30 mouse cellular contexts compared by ENCODE assay signal in genomic region chr16:19387984-19388383, GRCm38 (mm10). TPM values are rescaled to one million over a fixed set of nuclear protein-coding genes. Genes with fewer than 3 reads are reported as not detected.
"Had no signal": no experiment of that assay in that cellular context is flagged by ENCODE, and none has a peak within 500 bp of the region (broad histone marks: within the 10 kb centered on the region; RNA-seq: fewer than 3 reads in every experiment).

No protein-coding gene starts in this region.

- ATAC-seq: liver, postnatal 0 days; lung, postnatal 0 days; midbrain, embryonic 16.5 days had no signal

- DNase-seq: kidney, adult 2 months; kidney, postnatal 14 days; kidney, postnatal 4 days; layer of hippocampus, postnatal 36 days; left cerebral cortex, postnatal 4 days; liver, postnatal 0 days; lung, embryonic 14.5 days; right cerebral cortex, adult 18-20 months; right cerebral cortex, postnatal 14 days; right cerebral cortex, postnatal 4 days; thymus, postnatal 25 days had no signal

- H3K4me2 ChIP-seq: kidney, embryonic 15.5 days; limb, embryonic 12.5 days; limb, embryonic 15.5 days; liver, embryonic 11.5 days; lung, embryonic 14.5 days; midbrain, embryonic 12.5 days; stomach, embryonic 15.5 days had no signal

- H3K9ac ChIP-seq: kidney, embryonic 15.5 days; limb, embryonic 12.5 days; limb, embryonic 15.5 days; liver, embryonic 14.5 days; liver, postnatal 0 days; lung, embryonic 14.5 days; midbrain, embryonic 12.5 days; stomach, embryonic 15.5 days had no signal

- H3K27ac ChIP-seq: kidney, embryonic 15.5 days; left cerebral cortex, adult 2 months; limb, embryonic 12.5 days; limb, embryonic 15.5 days; liver, embryonic 14.5 days; macrophage; midbrain, embryonic 12.5 days; stomach, embryonic 15.5 days had no signal

- H3K4me3 ChIP-seq: kidney, embryonic 15.5 days; left cerebral cortex, adult 2 months; limb, embryonic 12.5 days; limb, embryonic 15.5 days; midbrain, embryonic 12.5 days; stomach, embryonic 15.5 days had no signal

- H3K36me3 ChIP-seq: kidney, embryonic 15.5 days; limb, embryonic 12.5 days; limb, embryonic 15.5 days; midbrain, embryonic 12.5 days; stomach, embryonic 15.5 days had no signal

- H3K27me3 ChIP-seq: kidney, embryonic 15.5 days; limb, embryonic 12.5 days; limb, embryonic 15.5 days; midbrain, embryonic 12.5 days; stomach, embryonic 15.5 days had no signal

- H3K9me3 ChIP-seq: kidney, embryonic 15.5 days; limb, embryonic 15.5 days; stomach, embryonic 15.5 days had no signal

- H3K4me1 ChIP-seq: kidney, embryonic 15.5 days; limb, embryonic 12.5 days; limb, embryonic 15.5 days; midbrain, embryonic 12.5 days; stomach, embryonic 15.5 days had no signal

RNA-seq across cellular contexts. Expression of gene Olfr165, which starts 35.0 kb away (rescaled TPM):
- total RNA-seq: layer of hippocampus, adult 18-20 months; layer of hippocampus, postnatal 10 days; layer of hippocampus, postnatal 36 days; left cerebral cortex, adult 2 months; left cerebral cortex, postnatal 14 days; left cerebral cortex, postnatal 4 days; megakaryocyte, adult 5-6 weeks had no signal
- polyA plus RNA-seq: kidney, adult 2 months; kidney, embryonic 15.5 days; limb, embryonic 12.5 days; limb, embryonic 15.5 days; liver, embryonic 11.5 days; liver, embryonic 14.5 days; liver, postnatal 0 days; lung, embryonic 14.5 days; lung, postnatal 0 days; macrophage; midbrain, embryonic 12.5 days; midbrain, embryonic 16.5 days; neural tube, embryonic 11.5 days; neural tube, embryonic 14.5 days; stomach, embryonic 15.5 days; thymus, postnatal 0 days; urinary bladder, adult 2 months had no signal
